Mouse (Mus musculus): ENCODE results near the gene Eif3g.
A peak's percentile ranks its signal among the peaks of the same experiment; 100 is the strongest.

The Eif3g gene

GRCm38 (mm10) chr9:20887704-20888385 is 10.6 kb downstream of the Eif3g start, which contains the start of gene Ppan:
Ppan (plus strand) TSS chr9:20888175.
- DNase-seq: peak; percentile 97 to 98

- no peak for DNase-seq
These were observed 11.2 kb downstream of the Eif3g start for GRCm38 (mm10) chr9:20887191-20887590.

- no peak for DNase-seq
These were observed 11.9 kb downstream of the Eif3g start for GRCm38 (mm10) chr9:20886563-20886962.

DNA sequence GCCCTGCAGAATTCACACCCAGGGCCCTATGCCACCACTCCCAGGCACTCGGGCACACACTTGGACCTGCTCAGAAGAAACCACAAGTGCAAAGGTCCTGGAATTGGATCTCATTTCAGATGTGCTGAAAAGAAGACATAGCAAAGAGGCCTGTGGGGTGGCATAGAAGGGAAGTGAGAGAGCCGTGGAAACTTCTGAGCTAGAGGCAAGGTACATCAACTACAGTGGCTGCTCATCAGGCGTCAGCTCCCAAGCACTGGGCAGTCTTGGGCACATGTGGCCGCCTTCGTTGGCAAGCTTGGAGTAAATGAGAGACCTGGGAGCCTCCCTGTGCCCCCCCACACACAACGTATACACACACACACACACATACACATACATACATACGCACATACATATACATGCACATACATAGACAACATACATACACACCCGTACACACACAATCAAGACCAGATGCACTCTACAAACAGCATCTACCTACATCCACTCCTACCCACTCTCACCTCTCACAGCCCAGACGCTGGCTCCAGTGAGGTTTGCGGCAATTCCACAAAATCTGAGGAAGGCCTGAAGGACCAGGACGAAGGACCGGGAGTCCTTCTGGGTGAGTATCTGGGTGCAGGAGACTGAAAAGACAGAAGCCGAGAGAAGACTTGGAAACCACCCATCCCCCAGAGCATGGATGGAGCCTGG is 19.2 kb downstream of the Eif3g start, which contains the start of gene Angptl6:
Gene Angptl6 (minus strand): TSS at position 631 of the 696 bp plus-strand sequence.
- peak in 1 of 2 experiments; percentile 53 for DNase-seq

GRCm38 (mm10) chr9:20878710-20879065 is 19.7 kb downstream of the Eif3g start:
- DNase-seq: peak; percentile 37 to 44

GRCm38 (mm10) chr9:20878041-20878709 is 20.2 kb downstream of the Eif3g start:
- DNase-seq: peak; percentile 100

GRCm38 (mm10) chr9:20877118-20878040 is 21.0 kb downstream of the Eif3g start:
- no peak for DNase-seq

DNA sequence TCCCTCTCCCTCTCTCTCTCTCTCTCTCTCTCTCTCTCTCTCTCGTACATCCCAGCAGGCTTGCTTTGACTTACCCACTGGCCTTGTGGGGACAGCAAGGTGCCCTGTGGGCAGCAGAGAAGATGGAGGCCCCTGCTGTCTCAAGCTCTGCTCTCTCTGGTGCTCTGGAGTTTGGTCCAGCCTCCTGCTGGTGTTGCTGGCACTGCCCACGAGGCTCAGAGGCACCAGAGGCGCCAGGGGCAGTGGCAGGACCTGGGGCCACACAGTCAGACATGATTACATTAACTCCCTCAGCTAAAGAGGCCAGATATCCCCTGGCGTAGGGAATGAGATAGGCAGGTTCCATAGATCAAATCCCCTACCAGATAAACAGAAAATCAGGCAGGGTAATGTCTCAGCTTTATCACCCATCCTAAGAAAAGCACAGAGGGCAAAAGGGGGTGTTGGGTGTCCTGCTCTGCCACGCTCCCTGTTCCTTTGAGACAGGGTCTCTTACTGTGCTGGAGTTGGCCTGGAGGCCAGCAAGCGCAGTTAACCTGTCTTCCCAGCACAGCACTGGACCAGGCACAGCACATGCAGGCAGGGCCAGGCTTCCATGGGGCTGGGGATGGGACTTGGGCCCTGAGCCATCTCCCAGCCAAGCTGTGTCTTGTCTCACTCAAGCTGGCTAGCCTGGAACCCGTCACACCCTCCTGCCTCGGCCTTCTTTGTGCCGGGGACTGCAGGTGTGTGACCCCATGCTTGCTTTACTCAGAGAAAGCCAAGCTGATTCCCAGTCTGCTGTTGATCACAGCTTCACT is 21.9 kb downstream of the Eif3g start:
- no peak for DNase-seq

DNA sequence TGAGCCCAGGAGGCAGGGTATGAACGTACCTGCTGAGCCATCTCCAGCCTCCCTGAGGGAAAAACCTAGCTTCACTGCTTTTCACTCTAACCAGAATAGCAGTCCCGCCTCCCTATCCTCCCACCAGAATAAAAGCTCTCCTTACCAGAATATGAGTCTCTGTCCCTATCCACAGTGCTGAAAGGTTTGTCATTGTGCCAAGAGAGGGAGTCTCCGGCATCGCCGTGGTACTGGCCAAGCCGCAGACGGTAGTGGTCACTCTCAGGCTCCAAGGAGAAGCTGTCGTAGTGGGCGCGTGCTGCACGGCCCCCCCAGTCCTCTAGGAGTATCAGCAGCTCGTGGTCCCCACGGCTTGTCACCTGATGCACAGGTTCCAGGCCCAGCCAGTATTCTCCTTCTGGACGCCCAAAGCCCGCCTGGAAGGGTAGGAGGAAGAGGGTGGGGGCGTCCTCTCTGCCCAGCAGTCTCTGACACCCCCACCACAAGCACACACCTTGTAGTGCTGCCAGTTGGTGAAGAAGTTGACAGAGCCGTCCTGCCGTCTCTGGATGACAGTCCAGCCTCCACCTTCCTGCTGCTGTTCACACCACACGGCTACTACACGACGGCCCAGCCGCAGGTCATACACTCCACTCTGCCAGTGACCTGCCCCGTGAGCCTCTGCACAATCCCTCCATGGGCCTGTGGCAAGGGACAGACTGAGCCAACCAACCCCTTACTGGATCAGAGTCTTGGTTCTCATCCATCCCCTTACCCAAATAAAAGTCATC is 23.2 kb downstream of the Eif3g start:
- DNase-seq: no peak

DNA sequence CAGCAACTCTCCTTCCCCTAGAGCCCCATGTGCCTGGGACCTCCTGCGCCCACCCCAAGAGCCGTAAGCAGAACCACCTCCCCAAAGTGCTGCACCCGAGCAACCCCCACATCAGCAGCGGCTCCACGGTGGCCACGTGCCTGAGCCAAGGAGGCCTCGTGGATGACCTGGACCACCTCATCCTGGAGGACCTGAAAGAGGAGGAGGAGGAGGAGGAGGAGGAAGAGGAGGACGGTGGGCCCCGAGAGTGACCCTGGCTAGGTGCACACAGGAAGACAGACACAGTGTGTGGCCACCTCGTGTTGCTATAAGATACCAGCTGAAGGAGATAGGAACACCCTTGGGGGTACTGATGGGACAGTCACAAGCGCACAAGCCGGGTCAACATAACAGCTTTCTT is 24.9 kb downstream of the Eif3g start:
- no peak for DNase-seq

- DNase-seq: no peak
These were observed 25.4 kb downstream of the Eif3g start for GRCm38 (mm10) chr9:20872991-20873390.

DNA sequence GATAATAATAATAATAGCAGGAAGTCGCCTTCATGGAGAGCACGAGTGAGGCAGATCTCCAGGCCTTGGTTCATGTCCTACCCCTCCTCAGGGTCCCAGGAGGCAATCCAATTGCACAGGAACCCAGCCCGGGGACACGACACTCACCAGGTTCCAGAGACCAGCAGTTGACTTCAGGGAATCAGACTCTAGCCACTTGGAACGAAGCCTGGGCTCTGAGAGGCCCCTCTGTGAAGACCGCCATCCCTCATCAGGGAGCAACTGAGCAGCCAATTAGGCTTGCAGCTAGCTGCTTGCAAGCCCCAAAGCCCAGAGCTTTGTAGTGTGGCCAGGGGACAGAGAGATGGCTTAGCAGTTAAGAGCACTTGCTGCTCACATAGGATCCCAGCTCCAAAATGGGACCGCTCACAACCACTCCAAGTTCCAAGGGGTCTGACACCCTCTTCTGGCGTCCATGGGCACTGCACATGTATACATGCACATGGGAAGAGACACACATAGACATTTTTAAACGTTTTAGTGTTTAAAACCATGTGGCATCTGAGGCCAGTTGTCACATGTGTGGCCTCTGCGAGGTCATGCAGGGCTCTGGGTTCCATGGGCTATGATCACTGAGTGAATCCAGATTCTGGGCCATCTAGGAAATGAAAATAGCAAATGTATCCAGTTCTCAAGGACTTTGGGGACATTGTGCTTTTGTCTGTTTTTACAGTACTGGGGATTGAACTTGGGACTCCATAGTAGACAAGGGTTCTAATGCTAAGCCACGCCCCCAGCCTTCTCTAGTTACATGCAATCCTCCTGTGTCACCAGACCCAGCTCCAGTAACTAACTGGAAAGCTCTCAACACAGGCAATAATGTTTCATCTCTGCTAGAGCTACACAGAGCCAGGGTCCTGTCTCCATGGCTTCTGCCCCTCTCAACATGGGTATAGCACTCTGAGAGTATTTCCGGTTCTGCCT is 27.9 kb downstream of the Eif3g start:
- DNase-seq: no peak

DNA sequence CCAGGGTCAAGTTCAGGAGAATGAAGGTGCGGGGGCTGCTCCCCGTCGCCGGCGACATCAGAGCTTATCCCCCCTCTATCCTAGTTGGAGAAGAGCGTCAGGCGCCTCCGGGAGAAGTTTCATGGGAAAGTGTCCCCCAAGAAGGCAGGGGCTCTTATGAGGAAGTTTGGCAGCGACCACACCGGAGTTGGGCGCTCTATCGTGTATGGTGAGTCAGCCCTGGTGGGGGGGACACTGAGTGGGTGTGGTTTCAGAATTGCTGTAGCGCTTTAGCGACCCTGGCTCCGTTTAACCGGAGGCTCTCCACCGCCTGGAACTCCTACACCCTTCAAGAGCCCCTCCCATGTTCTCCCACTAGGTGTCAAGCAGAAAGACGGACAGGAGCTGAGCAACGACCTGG is 29.2 kb downstream of the Eif3g start:
- peak in 1 of 2 experiments; percentile 40 for DNase-seq

GRCm38 (mm10) chr9:20868448-20869001 is 29.9 kb downstream of the Eif3g start, which contains the start of gene A230050P20Rik:
A230050P20Rik (plus strand) TSS chr9:20868642.
- peak; percentile 49 to 81 for DNase-seq

DNA sequence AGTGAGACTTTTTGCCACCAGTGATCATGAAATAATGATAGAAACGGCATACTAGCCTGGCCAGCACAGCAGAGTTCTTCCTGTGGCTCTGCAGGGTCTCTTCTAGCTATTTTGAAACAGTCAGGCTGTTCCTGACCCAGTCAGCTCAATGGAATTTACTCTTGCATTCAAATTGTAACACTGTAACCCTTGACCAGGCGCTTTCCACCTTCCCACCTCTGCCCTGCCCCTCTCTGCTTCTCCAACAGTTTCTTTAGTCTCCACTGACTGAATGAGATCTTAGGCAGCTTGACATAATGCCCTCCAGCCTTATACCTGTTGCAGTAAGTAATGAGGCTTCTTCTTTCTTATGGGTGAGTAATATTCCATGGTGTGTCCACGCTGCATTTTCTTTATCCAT is 31.5 kb downstream of the Eif3g start:
- no peak for DNase-seq

GRCm38 (mm10) chr9:20862225-20862624 is 36.2 kb downstream of the Eif3g start:
- no peak for DNase-seq

DNA sequence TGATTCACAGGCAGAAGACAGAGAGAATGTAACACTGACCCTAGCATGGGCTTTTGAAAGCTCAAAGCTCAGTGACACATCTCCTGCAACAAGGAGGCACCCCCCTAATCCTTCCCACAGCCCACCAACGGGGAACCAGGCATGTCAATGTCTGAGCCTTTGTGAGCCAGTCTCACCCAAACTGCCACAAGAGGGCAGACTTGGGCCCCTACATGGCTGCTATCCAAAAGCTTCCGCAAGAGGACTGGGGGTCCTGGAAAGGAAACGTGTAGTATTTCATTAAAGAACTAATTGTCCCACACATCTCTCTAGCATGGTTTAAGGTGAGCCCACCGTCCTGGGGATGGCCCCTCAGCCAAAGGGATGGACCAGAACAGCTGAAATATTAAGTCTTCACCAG is 36.6 kb downstream of the Eif3g start:
- DNase-seq: peak in 1 of 2 experiments; percentile 40

DNA sequence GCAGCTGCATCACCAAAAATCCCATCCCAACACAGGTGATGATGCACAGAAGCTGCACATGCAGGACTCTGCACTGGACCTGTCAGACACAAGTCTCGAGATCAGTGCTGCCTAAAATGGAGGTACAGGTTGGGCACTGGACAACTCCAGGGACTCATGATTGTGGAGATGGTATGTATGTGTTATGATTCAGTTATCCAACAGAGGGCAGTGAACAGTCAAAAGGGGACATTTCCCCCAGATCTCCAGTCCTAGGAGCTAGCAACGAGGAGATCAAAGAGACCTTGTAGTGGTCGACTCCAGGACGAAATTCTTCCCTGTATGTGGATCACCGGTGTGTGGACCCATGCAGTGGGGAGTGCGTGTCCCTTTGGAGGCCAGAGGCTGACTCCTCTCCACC is 38.5 kb downstream of the Eif3g start:
- DNase-seq: no peak

GRCm38 (mm10) chr9:20857131-20857530 is 41.3 kb downstream of the Eif3g start:
- peak; percentile 61 to 72 for DNase-seq
